Mouse (Mus musculus) cerebellum, adult 18-20 months (tissue): ENCODE measurements around the gene Snrpa.

Experiments used
- DNase-seq, 2 experiments: peaks; one replicate each; pipeline ENCODE4 v3.0.0; 2021

Gene Snrpa

DNA sequence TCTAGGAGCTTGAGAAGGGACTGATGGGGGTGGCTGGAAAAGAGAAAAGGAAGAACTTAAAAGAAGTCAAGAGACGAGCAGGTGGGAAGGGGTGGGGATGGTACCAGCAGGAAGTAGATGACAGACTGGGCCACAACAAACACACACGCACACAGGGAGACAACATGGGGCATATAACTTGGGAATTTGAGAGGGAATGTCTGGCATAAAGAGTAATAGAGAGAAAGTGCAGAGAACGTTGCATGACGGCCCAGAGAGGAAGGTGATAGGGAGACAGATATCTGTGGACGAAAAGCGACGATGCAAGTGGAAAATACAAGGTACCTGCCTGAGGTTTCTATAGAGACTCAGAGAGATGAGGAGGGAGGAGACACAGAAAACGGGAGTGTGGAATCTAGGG lies 30.4 kb downstream of the Snrpa start:
- no peak for DNase-seq

- peak; percentile 64 to 67 for DNase-seq
Measured at GRCm38 (mm10) chr7:27165007-27165655, 30.9 kb downstream of the Snrpa start.

GRCm38 (mm10) chr7:27164112-27164947 lies 31.7 kb downstream of the Snrpa start:
- DNase-seq: peak; percentile 62 to 65

- peak in 1 of 2 experiments; percentile 21 for DNase-seq
Measured at GRCm38 (mm10) chr7:27163450-27163805, 32.6 kb downstream of the Snrpa start.

GRCm38 (mm10) chr7:27162780-27163449 lies 33.2 kb downstream of the Snrpa start:
- peak in 1 of 2 experiments; percentile 11 for DNase-seq

DNA sequence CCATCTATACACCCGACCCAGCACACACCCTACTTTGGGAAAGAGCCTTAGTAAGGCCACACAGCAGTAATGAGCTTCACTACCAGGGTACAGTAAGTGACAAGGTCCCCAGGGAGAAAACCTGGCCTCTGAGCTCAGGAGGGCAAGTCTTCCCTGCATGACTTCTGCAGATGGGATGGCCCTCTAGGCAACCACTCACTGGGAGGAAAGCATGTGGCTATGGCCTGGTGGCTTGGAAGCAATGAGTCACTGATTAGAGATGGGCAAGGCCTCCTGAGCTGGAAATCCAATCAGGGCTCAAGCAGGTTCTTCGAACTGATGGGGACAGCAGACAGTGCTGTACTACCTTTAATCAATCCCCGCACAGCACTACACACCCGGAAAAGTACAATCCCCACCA lies 34.3 kb downstream of the Snrpa start:
- DNase-seq: peak; percentile 17 to 21

DNA sequence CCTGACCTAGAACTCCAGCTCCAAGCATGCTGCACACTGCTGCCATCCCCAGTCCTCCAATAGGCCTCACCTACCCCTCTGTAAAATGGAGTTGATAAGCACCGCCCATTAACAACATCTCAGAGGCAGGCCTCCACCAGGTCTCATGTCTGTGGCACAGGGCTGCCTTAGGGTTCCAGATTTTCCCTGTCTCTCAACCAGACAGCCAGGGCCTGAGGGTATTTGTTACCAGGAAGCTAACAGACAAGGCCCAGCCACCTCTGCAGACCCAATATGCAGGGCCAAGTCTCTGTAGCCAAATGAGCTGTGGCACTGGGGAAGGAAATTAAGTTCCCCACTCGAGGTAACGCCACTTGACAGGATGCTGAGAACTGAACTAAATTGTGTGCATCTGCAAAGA lies 35.1 kb downstream of the Snrpa start:
- no peak for DNase-seq

DNA sequence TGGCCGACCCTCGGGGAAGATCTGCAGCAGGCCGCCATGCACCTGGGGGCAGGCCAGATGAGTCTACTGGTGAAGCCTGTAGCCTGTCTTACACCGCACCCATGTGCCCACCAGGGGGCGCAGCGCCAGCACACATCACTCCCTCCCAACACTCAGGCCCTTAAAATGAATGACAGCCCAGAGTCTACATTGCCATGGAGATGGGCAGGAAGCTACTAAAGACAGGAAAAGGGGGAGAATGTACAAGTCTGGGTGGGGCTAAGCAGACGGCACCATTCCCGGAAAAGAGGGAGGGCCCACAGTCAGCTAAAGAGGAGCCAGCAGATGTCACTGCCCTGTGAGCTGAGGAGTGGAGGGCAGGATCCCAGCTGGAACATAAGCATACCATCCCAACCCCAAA lies 36.2 kb downstream of the Snrpa start:
- peak; percentile 81 to 89 for DNase-seq

DNA sequence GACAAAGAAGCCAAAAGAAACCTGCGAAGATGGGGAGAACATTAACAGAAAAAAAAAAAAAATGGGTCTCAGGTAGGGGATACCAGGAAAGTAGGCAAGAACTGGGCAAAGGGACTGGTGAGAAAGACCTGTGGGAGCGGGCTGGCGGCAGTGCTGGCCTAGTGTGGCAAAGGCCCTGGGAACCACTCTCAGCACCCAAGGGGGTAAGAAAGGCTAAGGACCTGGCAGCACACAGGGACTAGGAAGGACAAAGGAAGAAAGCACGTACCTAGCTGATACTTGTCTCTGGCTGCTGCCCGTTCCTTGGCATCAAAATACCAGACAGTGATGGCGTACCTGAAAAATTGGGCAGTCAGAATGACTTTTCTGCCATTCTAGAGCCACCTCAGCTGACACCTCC lies 36.8 kb downstream of the Snrpa start:
- peak in 1 of 2 experiments; percentile 12 for DNase-seq

- DNase-seq: peak in 1 of 2 experiments; percentile 5
Measured at GRCm38 (mm10) chr7:27158171-27158570, 37.9 kb downstream of the Snrpa start.

- peak in 1 of 2 experiments; percentile 8 for DNase-seq
Measured at GRCm38 (mm10) chr7:27156005-27156404, 40.1 kb downstream of the Snrpa start.

GRCm38 (mm10) chr7:27153205-27153764 lies 42.8 kb downstream of the Snrpa start, which contains the start of gene Cyp2t4:
TSS of gene Cyp2t4 (plus strand) at chr7:27153714.
- DNase-seq: peak; percentile 33 to 36
